Mouse (Mus musculus) 3134 (cell line): ENCODE measurements at regions not wholly inside any gene's neighbourhood (a gene's known extent, or its start where the extent isn't known, plus 50 kb on each side); places are given as distances from the start of the nearest gene placed in this dataset.
A peak's percentile ranks its signal among the peaks of the same experiment; 100 is the strongest.

Experiments used
- DNase-seq: peaks from one replicate; pipeline ENCODE4 v3.0.0-alpha.2; 2011; ENCODE audit warnings: low spot score; ENCODE audit not compliant: insufficient read length; ENCODE audit errors: extremely low read depth

DNA sequence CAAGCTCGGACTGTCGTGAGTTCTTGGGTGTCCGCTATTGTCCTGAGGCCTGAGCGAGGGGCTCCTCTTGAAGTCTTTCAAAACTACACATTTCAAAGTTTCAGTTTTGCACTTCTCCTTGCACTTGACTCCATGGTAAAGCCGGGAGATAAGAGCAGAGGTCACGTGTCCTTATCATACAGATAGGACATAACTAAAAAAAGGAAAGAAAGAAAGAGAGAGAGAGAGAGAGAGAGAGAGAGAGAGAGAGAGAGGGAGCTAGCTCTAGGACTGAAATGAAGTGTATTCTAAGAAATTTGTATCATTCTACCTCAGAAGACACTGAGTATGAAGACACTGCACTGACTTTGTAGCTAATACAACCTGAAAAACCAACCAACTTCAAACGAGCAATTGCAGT, 114.8 kb upstream of the Spred2 start:
- no peak for DNase-seq

DNA sequence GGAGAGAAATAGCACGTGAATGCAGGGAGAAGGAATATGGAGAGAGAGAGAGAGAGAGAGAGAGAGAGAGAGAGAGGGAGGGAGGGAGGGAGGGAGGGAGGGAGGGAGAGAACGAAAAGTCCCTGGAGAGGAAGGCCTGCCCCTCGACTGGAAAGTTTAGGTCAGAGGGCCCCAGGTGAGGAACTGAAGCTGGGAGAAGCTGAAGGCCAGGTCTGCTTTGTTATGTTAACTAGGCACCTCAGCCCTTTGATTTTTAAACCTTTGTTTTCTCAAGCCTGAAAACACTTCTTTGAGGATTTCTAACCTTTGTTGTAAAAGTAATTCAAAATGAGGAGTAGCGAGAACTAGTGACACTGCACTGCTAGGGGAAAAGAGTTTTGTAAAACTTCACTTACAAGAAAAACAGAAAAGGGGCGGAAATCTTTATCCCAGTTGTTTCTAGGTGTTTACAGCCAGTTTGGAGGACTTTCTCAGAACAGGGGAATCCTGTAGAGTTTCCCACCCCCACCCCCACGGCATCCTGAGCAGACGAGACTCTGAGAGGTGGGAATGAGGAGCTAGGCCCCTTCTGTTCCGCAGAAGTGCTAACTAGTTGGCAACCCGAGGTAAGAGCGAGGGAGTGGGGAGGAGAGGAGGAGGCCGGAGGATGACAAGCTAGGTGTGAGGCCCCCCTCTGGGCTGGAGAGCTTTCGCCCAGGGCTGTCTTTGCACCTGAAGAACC, 112.7 kb upstream of the Spred2 start:
- no peak for DNase-seq

DNA sequence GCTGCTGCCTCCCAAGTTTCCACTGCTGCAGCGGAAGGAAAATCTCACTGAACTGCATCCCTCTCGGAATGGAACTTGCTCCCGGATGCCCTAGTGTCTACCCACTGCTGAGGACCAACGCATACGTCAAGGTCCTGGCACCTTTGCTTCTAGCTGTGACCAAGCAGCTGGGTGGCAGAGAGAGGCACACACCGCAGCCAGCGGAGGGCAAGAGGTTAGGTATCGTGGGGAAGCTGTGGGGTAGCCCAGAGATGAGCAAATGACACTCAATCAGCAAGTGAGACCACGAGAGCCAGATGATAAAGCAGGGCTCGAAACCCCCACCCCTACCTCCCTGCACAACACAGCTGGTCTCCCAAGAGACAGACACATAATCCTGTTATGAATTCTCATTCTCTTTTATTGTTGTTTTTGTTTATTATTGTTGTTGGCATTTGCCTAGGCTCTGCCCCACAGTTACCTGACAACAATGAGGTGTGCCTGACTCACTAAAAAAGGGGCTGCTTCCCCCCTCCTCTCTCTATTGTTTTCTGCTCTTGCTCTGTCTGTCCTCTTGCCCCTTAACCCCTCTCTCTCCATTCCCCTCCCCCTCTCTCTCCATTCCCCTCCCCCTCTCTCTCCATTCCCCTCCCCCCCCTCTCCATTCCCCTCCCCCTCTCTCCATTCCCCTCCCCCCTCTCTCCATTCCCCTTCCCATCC, 112.0 kb upstream of the Spred2 start:
- DNase-seq: no peak

DNA sequence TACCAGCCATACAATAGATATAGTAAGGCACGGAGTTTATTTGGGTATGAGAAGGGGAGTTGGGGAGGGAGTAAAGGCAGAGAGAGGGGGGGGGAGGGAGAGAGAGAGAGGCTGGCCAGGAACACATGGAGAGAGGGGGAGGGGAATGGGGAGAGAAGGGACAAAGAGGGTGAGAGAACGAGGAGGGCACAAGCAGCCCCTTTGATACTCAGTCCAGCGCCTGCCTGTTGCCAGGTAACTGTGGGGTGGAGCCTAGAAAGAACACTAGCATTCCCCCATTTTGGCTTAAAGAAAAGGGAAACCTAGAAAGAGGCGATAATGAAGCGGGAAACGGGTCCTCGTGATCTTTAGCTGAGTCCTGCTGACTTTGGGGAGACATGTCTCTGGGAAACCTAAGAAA, 110.6 kb upstream of the Spred2 start:
- DNase-seq: no peak

DNA sequence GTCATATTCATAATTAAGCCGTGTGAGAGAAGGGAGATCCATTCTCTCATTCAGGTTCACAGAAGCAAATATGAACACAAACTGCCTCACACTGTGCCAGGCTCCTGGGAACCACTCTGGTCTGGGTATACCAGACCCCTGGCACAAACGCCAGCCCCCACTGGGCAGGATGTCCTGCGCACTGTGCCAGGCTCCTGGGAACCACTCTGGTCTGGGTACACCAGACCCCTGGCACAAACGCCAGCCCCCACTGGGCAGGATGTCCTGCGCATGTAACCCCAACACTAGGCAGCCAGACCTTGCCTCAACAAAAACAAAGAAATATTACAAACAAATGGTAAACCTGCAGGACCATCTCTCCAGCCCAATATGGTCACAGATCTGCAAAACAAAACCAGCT, 101.2 kb upstream of the Spred2 start:
- no peak for DNase-seq

DNA sequence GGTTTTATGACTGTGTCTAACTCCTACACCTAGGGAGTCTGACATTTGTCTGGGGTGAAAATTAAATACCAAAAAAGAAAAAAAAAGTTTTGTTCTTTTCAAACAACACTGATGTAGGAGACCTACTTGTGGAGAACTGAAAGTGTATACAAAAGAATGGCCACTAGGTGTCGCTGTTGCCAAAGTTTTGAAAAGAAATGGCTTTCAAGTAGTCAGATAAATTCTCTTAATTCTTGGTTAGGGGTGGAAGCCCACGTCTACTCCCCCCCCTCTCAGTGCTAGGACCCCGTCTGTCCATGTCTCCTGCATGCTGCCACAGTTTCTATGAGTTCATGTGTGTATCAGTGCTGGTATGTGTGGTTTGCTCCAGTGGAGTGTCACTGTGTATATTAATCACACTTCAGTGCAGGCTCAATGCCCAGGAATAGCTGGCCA, 100.7 kb upstream of the Spred2 start:
- peak; percentile 45 for DNase-seq

DNA sequence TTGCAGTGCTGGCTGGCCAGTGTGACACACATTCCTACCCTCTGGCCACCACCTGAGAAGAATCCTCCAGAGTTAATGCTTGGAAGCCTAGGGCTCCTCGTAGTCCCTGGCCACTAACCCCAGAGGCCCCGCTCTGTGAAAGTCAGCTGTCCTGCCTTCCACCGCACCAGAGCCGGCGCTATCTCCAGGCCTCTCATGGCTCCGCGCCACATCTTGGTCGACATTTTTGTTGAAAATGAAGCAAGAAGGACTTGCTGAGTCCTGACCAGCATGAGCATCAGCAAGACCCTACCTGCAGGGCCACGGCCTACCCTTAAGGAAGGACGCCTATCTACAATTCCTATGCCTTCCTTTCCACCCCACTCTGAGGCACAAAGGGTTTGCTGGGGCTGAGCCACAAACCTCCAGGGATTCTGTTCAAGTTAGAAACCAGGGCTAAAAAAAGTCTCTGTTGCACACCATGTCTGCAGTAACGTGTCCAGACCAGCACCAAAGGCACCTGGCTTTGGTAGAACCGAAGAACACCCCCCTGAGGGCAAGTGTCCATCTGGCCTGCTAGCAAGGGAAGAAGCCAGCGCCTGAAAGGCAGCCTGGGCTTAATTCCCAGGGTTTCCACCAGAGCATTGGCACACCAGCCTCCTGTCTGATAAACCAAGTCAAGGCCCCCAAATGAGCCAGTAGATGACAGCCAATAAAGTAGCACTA, 97.5 kb upstream of the Spred2 start:
- no peak for DNase-seq

DNA sequence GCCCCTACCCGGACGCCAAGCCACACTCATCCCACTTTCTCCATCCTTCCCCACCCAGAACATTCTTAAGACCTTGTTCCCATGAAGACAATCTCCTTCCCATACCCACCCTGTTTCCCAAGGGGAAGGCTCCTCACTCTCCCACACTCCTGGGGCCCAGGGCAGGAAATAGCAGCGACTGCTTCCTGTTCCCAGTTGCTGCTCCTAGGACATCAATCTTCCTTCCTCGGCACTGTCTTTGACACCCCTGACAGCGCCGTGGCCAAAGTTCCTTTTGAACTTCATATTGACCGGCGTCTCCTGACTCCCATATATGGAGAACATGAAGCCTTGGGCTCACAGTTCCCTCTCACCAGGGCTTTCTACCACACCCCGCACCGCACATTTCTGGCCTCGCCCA, 96.2 kb upstream of the Spred2 start:
- DNase-seq: no peak

DNA sequence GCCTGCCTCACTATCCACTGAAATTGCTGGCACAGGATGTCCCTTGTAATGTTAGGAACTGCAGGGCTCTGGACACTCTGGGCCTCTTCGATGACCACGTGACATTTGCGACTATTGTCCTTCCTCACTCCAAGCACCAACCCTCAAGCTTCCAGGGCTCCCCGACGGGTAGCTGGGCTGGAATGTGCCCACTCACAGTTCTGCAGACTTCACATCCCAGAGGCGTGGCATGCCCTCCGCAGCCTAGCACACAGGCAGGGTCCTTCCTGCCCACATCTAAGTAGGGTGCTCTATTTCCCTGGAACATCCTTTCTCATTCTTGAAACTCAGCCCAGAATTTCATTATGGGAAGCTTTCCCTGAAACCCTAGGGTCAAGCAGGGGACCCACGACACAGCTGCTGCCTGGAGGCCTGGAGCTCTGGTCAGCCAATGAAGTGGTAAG, 95.2 kb upstream of the Spred2 start:
- DNase-seq: no peak

DNA sequence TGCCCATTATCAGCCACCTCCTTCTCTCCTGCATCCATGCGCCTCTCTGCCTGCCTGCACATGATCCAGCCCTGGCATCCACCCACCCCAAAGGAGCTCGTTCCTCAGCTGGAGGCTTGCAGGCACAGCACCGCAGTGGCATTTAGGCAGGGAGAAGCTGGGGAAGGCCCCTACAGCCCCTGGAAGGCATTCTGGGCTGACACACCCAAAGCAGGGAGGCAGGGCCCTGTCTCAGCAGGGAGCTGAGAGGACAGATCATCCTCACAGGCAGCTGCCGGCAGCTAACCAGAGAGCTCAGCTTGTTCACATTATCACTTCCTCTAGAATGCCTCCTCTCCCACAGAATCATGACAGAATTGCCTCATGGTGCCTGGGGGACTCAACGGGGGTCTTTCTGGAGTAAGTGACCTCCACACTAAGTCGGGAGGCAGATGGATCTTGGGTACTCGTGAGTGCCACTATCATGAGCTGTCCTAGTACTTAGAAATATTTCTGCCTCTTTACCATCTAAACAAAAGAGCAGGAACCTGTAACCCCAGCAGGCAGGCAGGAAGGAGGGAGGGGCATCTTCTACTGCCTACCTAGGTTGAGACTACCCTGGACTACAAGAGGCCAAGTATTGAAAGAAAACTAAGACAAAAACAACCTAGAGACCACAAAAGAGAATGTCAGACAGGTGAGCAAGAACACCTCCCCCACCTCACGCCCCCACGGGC, 94.5 kb upstream of the Spred2 start:
- peak; percentile 24 for DNase-seq

DNA sequence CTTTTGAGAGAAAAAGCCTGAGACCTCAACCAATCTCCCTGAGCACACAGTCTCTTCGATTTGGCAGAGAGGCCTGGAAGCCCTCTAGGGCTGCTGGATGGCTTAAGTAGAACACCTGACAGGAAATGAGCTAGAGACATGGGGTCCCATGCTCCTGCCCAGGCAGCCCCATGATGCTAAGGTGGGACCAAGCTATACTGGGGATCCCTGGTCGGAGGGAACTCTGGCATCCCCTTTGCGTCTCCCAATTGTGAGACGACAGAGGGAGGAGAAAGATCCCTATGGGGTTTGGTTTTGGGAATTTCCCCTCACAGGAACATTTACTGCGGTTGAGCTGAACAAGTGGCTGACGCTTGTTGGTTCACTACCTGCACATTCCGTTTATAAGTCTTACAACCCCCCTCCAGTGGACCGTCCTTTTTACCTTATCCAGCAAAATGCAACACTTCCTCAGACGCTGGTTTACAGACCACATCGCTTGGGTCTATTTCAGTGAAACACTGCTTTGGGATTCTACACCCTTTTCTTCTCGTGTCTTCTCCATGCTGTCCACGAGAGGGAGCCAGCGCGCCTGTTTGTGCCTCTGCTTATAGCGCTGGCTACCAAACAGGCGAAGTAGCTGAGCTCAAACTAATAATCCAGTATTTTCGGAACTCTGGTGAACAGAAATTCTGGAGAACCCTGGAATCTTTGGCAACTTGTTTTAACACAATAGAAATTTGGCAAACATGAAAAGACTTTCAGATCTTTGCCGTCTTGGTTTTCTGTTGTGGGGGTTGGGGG, 93.7 kb upstream of the Spred2 start:
- peak; percentile 39 for DNase-seq

DNA sequence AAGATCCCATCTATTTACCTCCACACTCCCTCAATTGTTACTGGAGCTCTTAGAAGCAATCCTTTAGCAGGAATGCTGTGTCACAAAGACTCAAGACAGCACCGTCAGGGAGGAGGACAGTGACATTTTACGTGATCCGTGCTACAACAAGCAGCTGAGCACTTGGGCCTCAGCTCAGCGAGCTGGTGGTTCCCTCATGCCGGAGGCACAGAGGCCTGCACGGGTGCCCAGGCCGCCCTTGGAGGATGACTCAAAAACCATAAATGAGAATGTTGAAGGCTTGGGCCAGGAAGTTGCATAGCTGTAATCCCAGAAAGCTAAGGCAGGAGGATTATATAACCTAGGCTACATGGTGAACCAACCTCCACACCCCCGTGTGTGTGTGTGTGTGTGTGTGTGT, 89.6 kb upstream of the Spred2 start:
- DNase-seq: peak; percentile 76

DNA sequence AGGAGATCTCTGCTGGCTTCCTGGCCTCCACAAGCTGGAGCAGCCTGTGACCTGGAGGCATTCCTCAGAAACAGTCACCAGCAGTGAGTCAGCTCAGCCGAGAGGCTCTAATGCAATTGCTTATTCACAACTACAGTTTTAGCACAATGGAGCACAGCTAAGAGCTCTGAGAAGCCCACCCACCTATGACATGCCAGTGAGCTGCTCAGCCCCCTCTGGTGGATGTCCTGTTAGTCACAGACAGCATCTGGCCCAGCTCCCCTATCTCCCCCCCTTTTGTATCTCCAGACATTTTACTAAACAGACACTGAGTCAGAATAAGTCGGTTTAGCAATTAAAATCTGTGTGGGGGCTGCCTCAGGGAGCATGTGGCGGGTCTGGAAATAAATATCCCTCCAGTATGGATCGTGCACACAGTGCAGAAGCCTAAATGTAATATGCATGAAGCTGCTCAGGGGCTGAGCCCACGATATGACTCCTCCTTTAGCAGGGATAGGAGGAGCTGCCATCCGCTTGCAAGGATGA, 88.9 kb upstream of the Spred2 start:
- DNase-seq: no peak

DNA sequence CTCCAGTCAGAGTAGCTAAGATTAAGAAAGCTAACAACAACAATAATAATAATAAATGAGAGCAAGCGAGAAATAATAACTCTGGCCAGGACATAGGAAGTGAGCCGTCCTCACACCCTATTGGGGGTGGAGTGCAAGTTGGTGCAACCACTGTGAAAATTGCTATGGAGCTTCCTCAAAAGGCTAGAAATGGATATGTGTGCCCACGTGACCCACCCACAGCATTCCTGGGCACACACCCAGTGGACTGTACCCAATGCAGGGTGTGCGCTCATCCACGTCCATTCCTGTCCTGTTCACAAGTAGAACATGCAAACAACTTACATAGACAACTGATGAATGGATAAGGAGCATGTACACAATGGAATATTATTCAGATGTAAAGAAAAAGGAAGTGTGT, 85.2 kb upstream of the Spred2 start:
- DNase-seq: peak; percentile 76

DNA sequence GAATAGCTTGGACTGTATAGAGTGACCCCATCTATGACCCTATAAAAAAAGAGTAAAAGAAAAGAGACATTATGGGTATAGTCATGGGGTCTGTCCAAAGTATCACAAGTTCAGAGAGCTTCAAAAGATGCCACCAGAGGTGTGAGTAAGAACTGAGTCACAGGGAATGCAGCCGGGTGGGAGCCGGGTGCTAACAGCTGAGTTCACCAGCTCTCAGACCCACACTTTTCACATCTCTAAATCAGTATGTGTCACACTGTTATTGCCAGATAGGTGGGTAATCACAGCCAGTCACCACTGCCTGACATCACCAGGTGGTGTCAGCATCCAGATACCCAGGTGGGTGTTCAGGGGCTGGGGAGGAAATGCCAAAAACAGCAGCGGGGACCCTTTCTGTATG, 81.1 kb upstream of the Spred2 start:
- peak; percentile 32 for DNase-seq

DNA sequence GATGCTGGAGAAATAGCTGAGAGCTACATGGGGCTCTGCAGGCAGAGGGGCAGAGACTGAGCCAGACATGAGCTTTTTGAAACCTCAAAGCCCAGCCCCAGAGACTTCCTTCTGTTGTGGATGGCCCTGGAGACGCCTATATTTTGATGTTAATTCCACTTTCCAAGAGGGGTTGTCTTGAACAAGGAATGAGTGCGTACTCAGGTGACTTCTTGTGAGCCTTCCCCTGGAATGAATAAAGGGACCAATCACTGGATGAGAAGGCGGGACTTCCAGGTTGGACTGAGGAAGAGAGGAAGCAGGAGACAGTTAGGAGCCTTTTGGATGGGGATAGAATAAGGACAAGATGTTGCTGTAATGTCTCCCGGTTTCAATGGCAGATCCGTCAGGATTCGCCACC, 76.3 kb upstream of the Spred2 start:
- DNase-seq: no peak

DNA sequence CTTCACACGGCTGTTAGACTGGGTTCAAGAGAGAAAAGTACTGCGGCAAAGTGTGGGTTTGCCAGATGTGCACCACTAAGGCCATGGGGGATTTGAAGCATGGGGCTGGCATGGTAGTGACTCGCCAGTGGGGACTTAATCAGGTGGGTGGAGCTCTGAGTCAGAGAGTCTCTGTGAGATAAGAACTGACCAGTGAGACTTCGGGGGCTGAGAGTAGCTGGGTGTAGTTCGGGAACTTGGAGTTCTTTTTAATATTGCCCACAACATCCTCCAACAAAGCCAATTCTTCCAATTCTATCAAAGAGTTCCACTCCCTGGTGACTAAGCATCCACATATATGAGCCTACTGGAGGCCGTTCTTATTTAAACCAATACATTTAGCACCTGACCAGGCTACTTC, 75.8 kb upstream of the Spred2 start:
- DNase-seq: no peak

DNA sequence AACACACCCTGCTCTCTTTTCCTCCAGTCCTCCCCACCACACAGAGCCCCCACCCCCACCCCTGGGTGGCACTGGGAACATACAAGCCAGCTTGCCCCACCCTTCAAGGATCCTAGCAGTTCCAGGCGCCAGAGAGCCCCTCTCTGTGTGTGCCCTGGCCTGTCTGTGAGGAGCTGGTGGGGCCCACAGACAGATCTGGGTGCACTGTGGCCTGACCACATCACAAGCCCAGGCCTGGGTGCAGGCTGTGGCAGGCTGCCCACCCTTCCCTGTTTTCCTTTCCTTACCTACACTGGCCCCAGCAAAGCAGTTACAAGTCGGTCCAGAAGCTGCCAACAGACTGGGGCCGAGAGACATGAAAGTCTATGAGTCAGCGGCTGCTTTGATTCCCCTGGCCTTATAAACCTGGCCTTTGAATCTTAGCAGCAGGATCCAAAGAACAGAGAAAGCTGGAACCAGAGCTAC, 74.8 kb upstream of the Spred2 start:
- peak; percentile 74 for DNase-seq

DNA sequence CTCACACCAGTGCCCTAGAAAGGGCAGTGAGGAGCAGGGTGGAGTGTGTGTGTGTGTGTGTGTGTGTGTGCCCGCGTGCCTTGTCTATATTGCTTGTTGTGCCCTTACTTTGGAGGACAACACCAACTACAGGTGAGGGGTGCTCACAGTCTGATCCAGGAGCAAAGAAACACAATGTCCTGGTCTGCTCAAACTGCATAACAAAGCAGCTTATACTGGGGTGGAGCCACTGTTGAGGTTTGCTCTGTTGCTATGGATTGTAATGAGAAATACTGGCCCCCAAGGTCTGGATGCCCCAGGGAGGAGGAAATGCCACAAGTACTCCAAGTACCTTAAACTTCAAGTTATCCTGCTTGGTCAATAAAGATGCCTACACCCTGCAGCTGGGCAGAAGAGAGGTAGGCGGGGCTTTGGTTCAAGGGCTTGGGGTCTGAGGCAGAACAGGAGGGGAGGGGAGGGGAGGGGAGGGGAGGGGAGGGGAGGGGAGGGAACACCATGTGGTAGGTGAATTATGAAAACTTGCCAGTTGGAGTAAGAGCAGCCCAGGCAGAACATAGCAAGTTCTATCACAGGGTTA, 74.2 kb upstream of the Spred2 start:
- DNase-seq: no peak
